Mouse (Mus musculus) heart, postnatal 0 days (tissue): ENCODE measurements around the gene Prr29. TPM values are rescaled to one million over a fixed set of nuclear protein-coding genes. Genes with fewer than 3 reads are reported as not detected.

Source experiments
- ATAC-seq: fragments of 200-750 bp; cut with Nextera tagmentation; 2 replicates; pipeline ENCODE4 v1.8.0; 2017; ENCODE audit warnings: low read depth, moderate number of reproducible peaks, moderate library complexity; ENCODE audit not compliant: insufficient read depth
- DNase-seq: peaks from one replicate; pipeline ENCODE4 v3.0.0-alpha.2; 2016; ENCODE audit warnings: low spot score
- H3K27ac ChIP-seq: fragments of 300-500 bp; sonication (generic); 2 replicates; pipeline ENCODE4 v1.5.1; 2014; ENCODE audit warnings: low read depth, mild to moderate bottlenecking
- H3K27me3 ChIP-seq: fragments of 300-500 bp; sonication (generic); 2 replicates; pipeline ENCODE4 v1.6.1; 2014; ENCODE audit warnings: low read length, mixed read lengths; ENCODE audit not compliant: control insufficient read depth, insufficient read depth
- H3K36me3 ChIP-seq: fragments of 300-500 bp; sonication (generic); replicated peaks from 2 replicates; pipeline ENCODE4 v1.6.1; 2014; ENCODE audit warnings: low read length, mixed read lengths; ENCODE audit not compliant: control insufficient read depth, insufficient read depth
- H3K4me1 ChIP-seq: fragments of 300-500 bp; sonication (generic); 2 replicates; pipeline ENCODE4 v1.6.1; 2014; ENCODE audit warnings: antibody characterized with exemption; ENCODE audit not compliant: control insufficient read depth, insufficient read depth
- H3K4me2 ChIP-seq: fragments of 300-500 bp; sonication (generic); 2 replicates; pipeline ENCODE4 v1.6.1; 2014; ENCODE audit warnings: low read depth, mild to moderate bottlenecking, low read length, moderate library complexity
- H3K4me3 ChIP-seq: fragments of 300-500 bp; sonication (generic); 2 replicates; pipeline ENCODE4 v1.5.1; 2014; ENCODE audit warnings: low read depth, low read length
- H3K9ac ChIP-seq: fragments of 300-500 bp; sonication (generic); replicated peaks from 2 replicates; pipeline ENCODE4 v1.6.1; 2014; ENCODE audit warnings: low read depth, low read length, mixed read lengths
- H3K9me3 ChIP-seq: fragments of 300-500 bp; sonication (generic); replicated peaks from 2 replicates; pipeline ENCODE4 v1.6.1; 2016; ENCODE audit warnings: low read length; ENCODE audit not compliant: control insufficient read depth
- CTCF ChIP-seq: IDR thresholded peaks from 2 replicates; pipeline ENCODE4 v1.5.1; 2016; ENCODE audit warnings: antibody characterized with exemption, control low read depth, low read depth
- EP300 ChIP-seq: IDR thresholded peaks from 2 replicates; pipeline ENCODE4 v1.6.1; 2016; ENCODE audit warnings: antibody characterized with exemption, low read depth
- WGBS: fragments of 180-500 bp; shearing (Covaris S2); extraction: QIAGEN DNeasy Blood & Tissue Kit; methylation state at CpG from one replicate; pipeline ENCODE4 v1.1.7; 2014; 5-methylcytosine and 5-hydroxymethylcytosine counted together
- polyA plus RNA-seq: library from polyadenylated mRNA; unstranded; fragments of >200 nt; fragmentation: Nextera tagmentation; extraction: Ambion mirVana; gene quantifications from 2 replicates; pipeline ENCODE4 v1.2.1, GENCODE M21; 2015
- total RNA-seq: library from RNA; depleted of rRNA; stranded (reverse); fragments of >200 nt; gene quantifications from 2 replicates; pipeline ENCODE4 v1.2.3, GENCODE M21; 2014; ENCODE audit warnings: low replicate concordance

Gene Prr29
- total and polyA plus RNA-seq, 2 experiments from 2014 or later, result 0.55 TPM; not detected in 1

- DNase-seq (no peak), ATAC-seq (no peak)
- TF ChIP-seq EP300, result no peak
- TF ChIP-seq CTCF, result no peak
- no peaks in the 10 kb centered on the region for H3K9me3 ChIP-seq
- H3K4me2 ChIP-seq, result no peak overlapping the region
- no peak overlapping the region for H3K9ac ChIP-seq
- H3K27me3 ChIP-seq, result no peaks in the 10 kb centered on the region
- H3K27ac ChIP-seq, result no peak overlapping the region
- no peaks in the 10 kb centered on the region for H3K36me3 ChIP-seq
- no peak overlapping the region for H3K4me3 ChIP-seq
- 36% methylated on average over 6 of the region's 6 CpGs for WGBS
- 0 out of 2 replicates have a peak, but pooled peaks cover 4% of the 10 kb centered on the region for H3K4me1 ChIP-seq
Measured at GRCm38 (mm10) chr11:106344910-106345309, 20.4 kb upstream of the Prr29 start.

DNA sequence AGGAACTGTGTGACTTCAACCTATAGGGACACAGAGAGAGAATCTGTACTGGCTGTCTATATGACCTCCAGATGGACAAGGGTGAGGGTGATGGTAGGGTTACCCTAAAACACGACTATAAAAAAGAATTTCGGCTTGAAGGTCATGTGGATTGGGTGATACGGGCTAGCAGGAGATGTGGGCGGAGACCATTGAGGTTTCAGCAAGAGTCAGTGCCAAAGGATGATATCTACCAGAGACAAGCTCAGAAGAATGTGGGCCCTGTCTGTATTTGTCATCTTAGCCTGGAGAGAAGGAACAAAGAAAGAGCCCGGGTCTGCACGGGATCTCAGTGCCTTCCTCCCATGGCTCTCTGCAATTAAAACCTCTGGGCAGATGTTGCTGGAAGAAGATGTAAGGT lies 15.5 kb upstream of the Prr29 start:
- no peak overlapping the region for H3K4me3 ChIP-seq
- no peak overlapping the region for H3K4me2 ChIP-seq
- no peaks in the 10 kb centered on the region for H3K9me3 ChIP-seq
- WGBS, result 60% methylated on average over 6 of the region's 6 CpGs
- ATAC-seq (no peak), DNase-seq (no peak)
- no peak overlapping the region for H3K27ac ChIP-seq
- H3K9ac ChIP-seq, result no peak overlapping the region
- H3K36me3 ChIP-seq, result no peaks in the 10 kb centered on the region
- H3K4me1 ChIP-seq, result no peaks in the 10 kb centered on the region
- H3K27me3 ChIP-seq, result no peaks in the 10 kb centered on the region
- TF ChIP-seq EP300, result no peak
- TF ChIP-seq CTCF, result no peak

DNA sequence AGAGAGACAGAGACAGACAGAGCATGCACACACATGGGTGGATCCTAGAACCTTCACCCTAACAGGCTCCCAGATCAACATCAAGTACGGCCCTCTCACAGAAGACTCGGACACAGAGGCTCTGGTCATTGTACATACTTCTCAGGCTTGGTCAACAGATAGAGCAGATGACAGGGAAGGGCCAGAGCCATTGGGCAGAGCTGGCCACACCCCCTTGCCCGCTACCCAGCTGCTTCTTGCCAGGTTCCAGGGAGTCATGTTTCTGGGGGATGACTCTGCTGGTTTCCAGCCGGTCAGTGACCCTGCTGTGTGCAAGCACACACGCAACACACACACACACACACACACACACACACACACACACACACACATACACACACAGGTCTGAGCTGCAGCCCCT lies 14.4 kb upstream of the Prr29 start:
- Histone ChIP-seq H3K4me3 (no peak overlapping the region), H3K4me1 (peaks cover 7% of the 10 kb centered on the region), H3K9me3 (no peaks in the 10 kb centered on the region), H3K4me2 (no peak overlapping the region), H3K9ac (no peak overlapping the region), H3K27ac (no peak overlapping the region), H3K36me3 (no peaks in the 10 kb centered on the region), H3K27me3 (no peaks in the 10 kb centered on the region)
- ATAC-seq (no peak; the same call in 1 of the 2 replicates), DNase-seq (no peak)
- no peak for TF ChIP-seq CTCF
- TF ChIP-seq EP300, result no peak
- WGBS, result 67% methylated on average over 5 of the region's 5 CpGs

GRCm38 (mm10) chr11:106351253-106351652 lies 14.0 kb upstream of the Prr29 start:
- Histone ChIP-seq H3K27ac (no peak overlapping the region), H3K27me3 (no peaks in the 10 kb centered on the region), H3K4me1 (peaks cover 10% of the 10 kb centered on the region), H3K9me3 (no peaks in the 10 kb centered on the region), H3K9ac (no peak overlapping the region), H3K36me3 (no peaks in the 10 kb centered on the region), H3K4me3 (no peak overlapping the region), H3K4me2 (no peak overlapping the region)
- 66% methylated on average over 3 of the region's 3 CpGs for WGBS
- DNase-seq (no peak), ATAC-seq (no peak)
- TF ChIP-seq CTCF, result no peak
- no peak for TF ChIP-seq EP300

- no peak for ATAC-seq
- 53% methylated on average over 4 of the region's 4 CpGs for WGBS
Measured at GRCm38 (mm10) chr11:106351941-106352340, 13.3 kb upstream of the Prr29 start.

GRCm38 (mm10) chr11:106353188-106353587 lies 12.1 kb upstream of the Prr29 start, which contains the start of gene Scn4a:
Gene Scn4a, minus strand, starts transcription at chr11:106353288.
- 78% methylated on average over 12 of the region's 12 CpGs for WGBS
- TF ChIP-seq EP300 (no peak), CTCF (no peak)

More at GRCm38 (mm10) chr11:106351941-106352340, 13.3 kb upstream of the Prr29 start:
- no peak overlapping the region for H3K27ac ChIP-seq
- no peak overlapping the region for H3K4me3 ChIP-seq
- no peaks in the 10 kb centered on the region for H3K36me3 ChIP-seq
- H3K9me3 ChIP-seq, result no peaks in the 10 kb centered on the region
- H3K4me2 ChIP-seq, result no peak overlapping the region
- TF ChIP-seq EP300 (no peak), CTCF (no peak)
- H3K27me3 ChIP-seq, result no peaks in the 10 kb centered on the region
- no peak for DNase-seq
- no peak overlapping the region for H3K9ac ChIP-seq
- H3K4me1 ChIP-seq, result peaks cover 10% of the 10 kb centered on the region

More at GRCm38 (mm10) chr11:106353188-106353587, 12.1 kb upstream of the Prr29 start, which contains the start of gene Scn4a:
- DNase-seq, result no peak
- Histone ChIP-seq H3K4me2 (no peak within 1 kb of the TSS), H3K4me1 (peaks cover 10% of the 10 kb centered on the region), H3K27me3 (no peaks in the 10 kb centered on the region), H3K9me3 (no peaks in the 10 kb centered on the region), H3K36me3 (no peaks in the 10 kb centered on the region), H3K9ac (no peak within 1 kb of the TSS), H3K27ac (no peak within 1 kb of the TSS), H3K4me3 (no peak within 1 kb of the TSS)
- ATAC-seq, result no peak
